Mouse (Mus musculus): ENCODE measurements around the gene Cblb. TPM values are rescaled to one million over a fixed set of nuclear protein-coding genes. Genes with fewer than 3 reads are reported as not detected.

The Cblb gene
- polyA plus RNA-seq, 1 experiment from 2014 or later: 5.7 TPM

GRCm38 (mm10) chr16:52064309-52065105 lies 33.5 kb downstream of the Cblb start:
- no peaks in the 10 kb centered on the region for H3K27me3 ChIP-seq (replicated peaks; ENCODE audit: control insufficient read depth, insufficient read depth, low read length)
- no peak overlapping the region for H3K4me3 ChIP-seq (ENCODE audit: low read length)
- no peak overlapping the region for H3K4me2 ChIP-seq (ENCODE audit: low read depth, low read length)
- H3K27ac ChIP-seq (ENCODE audit: low read length): peak overlapping the region; percentile 8; the same call in 1 of the 2 replicates
- H3K36me3 ChIP-seq (ENCODE audit: control insufficient read depth, insufficient read depth, low read length): no peaks in the 10 kb centered on the region
- WGBS: 70% methylated on average over 12 of the region's 12 CpGs
- ATAC-seq: peak; percentile 72
- H3K4me1 ChIP-seq (ENCODE audit: control insufficient read depth, insufficient read depth, low read length): peaks cover 7% of the 10 kb centered on the region
- no peaks in the 10 kb centered on the region for H3K9me3 ChIP-seq (ENCODE audit: control insufficient read depth, low read length)
- no peak overlapping the region for H3K9ac ChIP-seq (ENCODE audit: low read depth, low read length)

- Histone ChIP-seq H3K27me3 (replicated peaks; ENCODE audit: control insufficient read depth, insufficient read depth, low read length) (no peaks in the 10 kb centered on the region), H3K4me3 (ENCODE audit: low read length) (no peak overlapping the region), H3K27ac (ENCODE audit: low read length) (no peak overlapping the region), H3K9me3 (ENCODE audit: control insufficient read depth, low read length) (no peaks in the 10 kb centered on the region), H3K36me3 (ENCODE audit: control insufficient read depth, insufficient read depth, low read length) (no peaks in the 10 kb centered on the region), H3K4me1 (ENCODE audit: control insufficient read depth, insufficient read depth, low read length) (peaks cover 6% of the 10 kb centered on the region; the same call in 1 of the 2 replicates), H3K9ac (ENCODE audit: low read depth, low read length) (no peak overlapping the region), H3K4me2 (ENCODE audit: low read depth, low read length) (no peak overlapping the region)
- no peak for ATAC-seq
- 80% methylated on average over 10 of the region's 10 CpGs for WGBS
Observed at GRCm38 (mm10) chr16:52067632-52068516, 36.8 kb downstream of the Cblb start.

- Histone ChIP-seq H3K27ac (ENCODE audit: low read length) (no peak overlapping the region), H3K4me2 (ENCODE audit: low read depth, low read length) (no peak overlapping the region), H3K9me3 (ENCODE audit: control insufficient read depth, low read length) (no peaks in the 10 kb centered on the region), H3K4me1 (ENCODE audit: control insufficient read depth, insufficient read depth, low read length) (peaks cover 6% of the 10 kb centered on the region; the same call in 1 of the 2 replicates), H3K36me3 (ENCODE audit: control insufficient read depth, insufficient read depth, low read length) (no peaks in the 10 kb centered on the region), H3K4me3 (ENCODE audit: low read length) (no peak overlapping the region), H3K27me3 (replicated peaks; ENCODE audit: control insufficient read depth, insufficient read depth, low read length) (no peaks in the 10 kb centered on the region), H3K9ac (ENCODE audit: low read depth, low read length) (no peak overlapping the region)
- WGBS: 89% methylated on average over 3 of the region's 3 CpGs
- ATAC-seq: no peak
Observed at GRCm38 (mm10) chr16:52068517-52068874, 37.5 kb downstream of the Cblb start.

- Histone ChIP-seq H3K27me3 (replicated peaks; ENCODE audit: control insufficient read depth, insufficient read depth, low read length) (no peaks in the 10 kb centered on the region), H3K4me1 (ENCODE audit: control insufficient read depth, insufficient read depth, low read length) (peaks cover 6% of the 10 kb centered on the region; the same call in 1 of the 2 replicates), H3K4me3 (ENCODE audit: low read length) (no peak overlapping the region), H3K4me2 (ENCODE audit: low read depth, low read length) (no peak overlapping the region), H3K36me3 (ENCODE audit: control insufficient read depth, insufficient read depth, low read length) (no peaks in the 10 kb centered on the region), H3K9ac (ENCODE audit: low read depth, low read length) (no peak overlapping the region), H3K9me3 (ENCODE audit: control insufficient read depth, low read length) (no peaks in the 10 kb centered on the region), H3K27ac (ENCODE audit: low read length) (no peak overlapping the region)
- 81% methylated on average over 6 of the region's 6 CpGs for WGBS
- no peak for ATAC-seq
Observed at GRCm38 (mm10) chr16:52069648-52070047, 38.6 kb downstream of the Cblb start.

- Histone ChIP-seq H3K4me1 (ENCODE audit: control insufficient read depth, insufficient read depth, low read length) (peaks cover 3% of the 10 kb centered on the region; the same call in 1 of the 2 replicates), H3K4me3 (ENCODE audit: low read length) (no peak overlapping the region), H3K4me2 (ENCODE audit: low read depth, low read length) (no peak overlapping the region), H3K27ac (ENCODE audit: low read length) (no peak overlapping the region), H3K27me3 (replicated peaks; ENCODE audit: control insufficient read depth, insufficient read depth, low read length) (no peaks in the 10 kb centered on the region), H3K9ac (ENCODE audit: low read depth, low read length) (no peak overlapping the region), H3K36me3 (ENCODE audit: control insufficient read depth, insufficient read depth, low read length) (no peaks in the 10 kb centered on the region), H3K9me3 (ENCODE audit: control insufficient read depth, low read length) (no peaks in the 10 kb centered on the region)
- ATAC-seq: no peak
- WGBS: 93% methylated on average over 5 of the region's 5 CpGs
Observed at GRCm38 (mm10) chr16:52070128-52070527, 39.1 kb downstream of the Cblb start.

GRCm38 (mm10) chr16:52071290-52071689 lies 40.3 kb downstream of the Cblb start:
- no peaks in the 10 kb centered on the region for H3K36me3 ChIP-seq (ENCODE audit: control insufficient read depth, insufficient read depth, low read length)
- no peak for ATAC-seq

DNA sequence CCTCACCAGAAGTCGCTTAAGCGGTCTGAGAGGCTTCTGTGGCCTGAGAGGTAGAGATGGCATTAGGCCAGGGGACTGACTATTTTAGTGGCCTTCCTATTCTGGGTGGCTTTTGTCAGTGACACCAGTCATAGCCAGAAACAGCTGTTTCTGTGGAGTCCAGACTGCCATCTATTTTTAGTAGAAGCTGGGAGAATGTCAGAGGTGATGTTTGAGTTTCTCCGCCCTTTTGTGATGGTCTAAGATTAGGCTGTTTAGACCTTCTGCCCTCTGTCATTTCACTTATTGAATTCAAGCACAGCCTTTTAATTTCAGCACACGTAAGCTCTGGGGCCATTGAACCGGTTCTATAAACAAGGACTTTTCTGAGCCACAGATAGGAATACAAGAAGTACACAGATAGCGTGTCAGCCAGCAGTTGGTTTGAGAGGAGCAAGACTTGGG lies 40.8 kb downstream of the Cblb start:
- Histone ChIP-seq H3K27ac (ENCODE audit: low read length) (no peak overlapping the region), H3K9me3 (ENCODE audit: control insufficient read depth, low read length) (no peaks in the 10 kb centered on the region), H3K4me1 (ENCODE audit: control insufficient read depth, insufficient read depth, low read length) (peaks cover 3% of the 10 kb centered on the region; the same call in 1 of the 2 replicates), H3K27me3 (replicated peaks; ENCODE audit: control insufficient read depth, insufficient read depth, low read length) (no peaks in the 10 kb centered on the region), H3K9ac (ENCODE audit: low read depth, low read length) (no peak overlapping the region), H3K36me3 (ENCODE audit: control insufficient read depth, insufficient read depth, low read length) (no peaks in the 10 kb centered on the region), H3K4me3 (ENCODE audit: low read length) (no peak overlapping the region), H3K4me2 (ENCODE audit: low read depth, low read length) (no peak overlapping the region)
- ATAC-seq: no peak
- WGBS: 57% methylated on average over 6 of the region's 6 CpGs

More at GRCm38 (mm10) chr16:52071290-52071689, 40.3 kb downstream of the Cblb start:
- Histone ChIP-seq H3K4me2 (ENCODE audit: low read depth, low read length) (no peak overlapping the region), H3K9ac (ENCODE audit: low read depth, low read length) (no peak overlapping the region), H3K4me1 (ENCODE audit: control insufficient read depth, insufficient read depth, low read length) (peaks cover 3% of the 10 kb centered on the region; the same call in 1 of the 2 replicates), H3K4me3 (ENCODE audit: low read length) (no peak overlapping the region), H3K27me3 (replicated peaks; ENCODE audit: control insufficient read depth, insufficient read depth, low read length) (no peaks in the 10 kb centered on the region), H3K9me3 (ENCODE audit: control insufficient read depth, low read length) (no peaks in the 10 kb centered on the region), H3K27ac (ENCODE audit: low read length) (no peak overlapping the region)
- WGBS: 77% methylated on average over 2 of the region's 2 CpGs

GRCm38 (mm10) chr16:52076652-52077051 lies 45.6 kb downstream of the Cblb start:
- no peak overlapping the region for H3K4me3 ChIP-seq (ENCODE audit: low read length)
- no peak for ATAC-seq
- no peaks in the 10 kb centered on the region for H3K9me3 ChIP-seq (ENCODE audit: control insufficient read depth, low read length)
- no peak overlapping the region for H3K9ac ChIP-seq (ENCODE audit: low read depth, low read length)
- H3K27me3 ChIP-seq (replicated peaks; ENCODE audit: control insufficient read depth, insufficient read depth, low read length): no peaks in the 10 kb centered on the region
- peaks cover 21% of the 10 kb centered on the region for H3K4me1 ChIP-seq (ENCODE audit: control insufficient read depth, insufficient read depth, low read length)
- WGBS: 85% methylated on average over 7 of the region's 7 CpGs
- H3K27ac ChIP-seq (ENCODE audit: low read length): no peak overlapping the region
- no peaks in the 10 kb centered on the region for H3K36me3 ChIP-seq (ENCODE audit: control insufficient read depth, insufficient read depth, low read length)
- H3K4me2 ChIP-seq (ENCODE audit: low read depth, low read length): no peak overlapping the region

- no peaks in the 10 kb centered on the region for H3K36me3 ChIP-seq (ENCODE audit: control insufficient read depth, insufficient read depth, low read length)
- no peaks in the 10 kb centered on the region for H3K27me3 ChIP-seq (replicated peaks; ENCODE audit: control insufficient read depth, insufficient read depth, low read length)
- H3K4me3 ChIP-seq (ENCODE audit: low read length): no peak overlapping the region
- H3K27ac ChIP-seq (ENCODE audit: low read length): no peak overlapping the region
- H3K4me2 ChIP-seq (ENCODE audit: low read depth, low read length): no peak overlapping the region
- H3K9me3 ChIP-seq (ENCODE audit: control insufficient read depth, low read length): no peaks in the 10 kb centered on the region
- no peak overlapping the region for H3K9ac ChIP-seq (ENCODE audit: low read depth, low read length)
- H3K4me1 ChIP-seq (ENCODE audit: control insufficient read depth, insufficient read depth, low read length): peaks cover 18% of the 10 kb centered on the region
- ATAC-seq: no peak
- 66% methylated on average over 4 of the region's 4 CpGs for WGBS
Observed at GRCm38 (mm10) chr16:52077901-52078300, 46.9 kb downstream of the Cblb start.

Measured in intestine, embryonic 16.5 days (tissue).